Mouse (Mus musculus) kidney, embryonic 15.5 days (tissue): ENCODE data around the gene Inpp5f. TPM values are rescaled to one million over a fixed set of nuclear protein-coding genes. Genes with fewer than 3 reads are reported as not detected.
"Not testable (repeated sequence)": the region's sequence is repeated elsewhere in the genome, so short reads cannot be mapped to it uniquely, and the experiment has no call there.

ENCODE experiments used
- ATAC-seq: fragments of 200-750 bp; cut with Nextera tagmentation; replicated peaks from 2 replicates; pipeline ENCODE4 v1.8.0; 2017; ENCODE audit warnings: moderate TSS enrichment; ENCODE audit not compliant: low FRiP score
- H3K27ac ChIP-seq: fragments of 300-500 bp; sonication (generic); 2 replicates; pipeline ENCODE4 v1.5.1; 2015; ENCODE audit warnings: mild to moderate bottlenecking, inconsistent platforms
- H3K27me3 ChIP-seq: fragments of 300-500 bp; sonication (generic); 2 replicates; pipeline ENCODE4 v1.6.1; 2015; ENCODE audit warnings: inconsistent platforms
- H3K36me3 ChIP-seq: fragments of 300-500 bp; sonication (generic); 2 replicates; pipeline ENCODE4 v1.6.1; 2015; ENCODE audit warnings: inconsistent platforms
- H3K4me1 ChIP-seq: fragments of 300-500 bp; sonication (generic); 2 replicates; pipeline ENCODE4 v1.6.1; 2015; ENCODE audit warnings: inconsistent platforms
- H3K4me2 ChIP-seq: fragments of 300-500 bp; sonication (generic); 2 replicates; pipeline ENCODE4 v1.6.1; 2015; ENCODE audit warnings: moderate library complexity, mild to moderate bottlenecking, inconsistent platforms
- H3K4me3 ChIP-seq: fragments of 300-500 bp; sonication (generic); replicated peaks from 2 replicates; pipeline ENCODE4 v1.5.1; 2015; ENCODE audit warnings: mild to moderate bottlenecking, inconsistent platforms
- H3K9ac ChIP-seq: fragments of 300-500 bp; sonication (generic); 2 replicates; pipeline ENCODE4 v1.6.1; 2015; ENCODE audit warnings: mild to moderate bottlenecking, inconsistent platforms
- H3K9me3 ChIP-seq: fragments of 300-500 bp; sonication (generic); replicated peaks from 2 replicates; pipeline ENCODE4 v1.6.1; 2016; ENCODE audit warnings: inconsistent platforms
- WGBS: fragments of 180-500 bp; shearing (Covaris S2); methylation state at CpG from one replicate; pipeline ENCODE4 v1.1.7; 2015; ENCODE audit warnings: mixed read lengths; 5-methylcytosine and 5-hydroxymethylcytosine counted together
- polyA plus RNA-seq: library from polyadenylated mRNA; unstranded; fragments of >200 nt; fragmentation: Nextera tagmentation; extraction: Ambion mirVana; gene quantifications from 2 replicates; pipeline ENCODE4 v1.2.1, GENCODE M21; 2015

Inpp5f gene
- polyA plus RNA-seq, 1 experiment from 2014 or later, result 25.6 TPM

DNA sequence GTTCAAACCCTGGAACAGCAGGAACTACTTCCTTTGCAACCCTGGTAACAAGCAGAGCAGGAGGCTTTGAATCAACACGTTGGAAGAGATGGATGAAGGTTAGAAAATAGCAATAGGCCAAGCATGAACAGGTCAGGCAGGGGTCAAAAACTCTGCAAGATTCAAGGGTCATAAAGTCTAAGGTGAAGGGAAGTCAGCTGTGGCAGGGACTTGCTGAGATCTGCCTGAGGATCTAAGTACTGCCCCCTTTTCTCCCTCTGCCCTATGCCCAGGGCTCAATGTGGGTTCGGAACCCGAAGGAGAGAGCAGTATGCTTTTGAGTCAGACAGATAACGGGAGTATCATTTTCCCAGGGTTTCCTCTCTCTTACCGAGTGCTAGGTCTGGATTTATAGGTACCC, 9.3 kb upstream of the Inpp5f start:
- Histone ChIP-seq H3K9ac (no peak overlapping the region), H3K27ac (peak overlapping the region; percentile 19; the same call in 1 of the 2 replicates), H3K4me1 (peaks cover 7% of the 10 kb centered on the region; the same call in 1 of the 2 replicates), H3K4me3 (no peak overlapping the region), H3K4me2 (no peak overlapping the region), H3K9me3 (no peaks in the 10 kb centered on the region), H3K36me3 (no peaks in the 10 kb centered on the region), H3K27me3 (no peaks in the 10 kb centered on the region)
- 40% methylated on average over 5 of the region's 5 CpGs for WGBS
- peak; percentile 66; the same call in 1 of the 2 replicates for ATAC-seq

DNA sequence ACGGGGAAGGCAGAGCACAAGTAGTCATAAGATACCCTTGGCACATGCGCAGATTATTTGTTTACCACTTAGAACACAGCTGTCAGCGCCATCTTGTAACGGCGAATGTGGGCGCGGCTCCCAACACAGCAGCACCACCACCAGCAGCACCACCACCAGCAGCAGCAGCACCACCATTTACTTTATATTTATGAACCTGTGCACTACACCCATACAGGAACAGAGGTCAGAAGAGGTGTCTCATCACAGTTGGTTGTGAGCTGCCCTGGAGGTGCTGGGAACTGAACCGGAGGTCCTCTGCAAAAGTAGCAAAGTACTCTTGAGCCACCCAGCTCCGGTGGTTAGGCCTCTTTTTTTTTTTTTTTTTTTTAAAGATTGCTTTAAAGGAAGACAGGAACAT, 1.2 kb upstream of the Inpp5f start:
- ATAC-seq, H3K27ac ChIP-seq, H3K36me3 ChIP-seq, H3K27me3 ChIP-seq, H3K9ac ChIP-seq, H3K4me2 ChIP-seq, H3K4me3 ChIP-seq, H3K9me3 ChIP-seq: not testable (repeated sequence)
- H3K4me1 ChIP-seq, result peaks cover 18% of the 10 kb centered on the region
- 95% methylated on average over 8 of the region's 9 CpGs for WGBS

DNA sequence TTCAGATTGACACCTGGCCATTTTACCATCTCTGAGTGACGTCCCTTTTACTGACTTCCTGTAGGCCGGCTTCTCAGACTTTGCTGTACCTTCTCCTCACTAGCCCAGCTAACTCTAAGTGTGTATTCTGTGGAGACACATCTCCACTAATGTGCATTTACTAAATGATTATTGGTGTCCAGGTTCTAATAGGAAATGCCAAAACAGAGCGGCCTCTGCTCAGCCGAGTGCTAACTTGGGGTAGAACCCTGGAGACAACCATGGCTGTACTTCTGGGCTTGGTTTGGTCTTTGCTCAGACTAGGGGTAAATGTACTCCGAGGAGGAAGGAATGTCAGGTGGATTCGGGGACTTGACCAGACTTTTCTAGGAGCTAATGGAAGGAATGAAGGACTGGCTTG, 638 bp upstream of the Inpp5f start:
- Histone ChIP-seq H3K9ac (peak overlapping the region; percentile 19; the same call in 1 of the 2 replicates), H3K27ac (peak overlapping the region; percentile 76), H3K9me3 (no peaks in the 10 kb centered on the region), H3K4me1 (peaks cover 18% of the 10 kb centered on the region), H3K36me3 (no peaks in the 10 kb centered on the region), H3K27me3 (no peaks in the 10 kb centered on the region), H3K4me2 (peak overlapping the region; percentile 90), H3K4me3 (peak overlapping the region; percentile 65)
- peak; percentile 34; the same call in 1 of the 2 replicates for ATAC-seq
- WGBS, result 91% methylated on average over 6 of the region's 6 CpGs

DNA sequence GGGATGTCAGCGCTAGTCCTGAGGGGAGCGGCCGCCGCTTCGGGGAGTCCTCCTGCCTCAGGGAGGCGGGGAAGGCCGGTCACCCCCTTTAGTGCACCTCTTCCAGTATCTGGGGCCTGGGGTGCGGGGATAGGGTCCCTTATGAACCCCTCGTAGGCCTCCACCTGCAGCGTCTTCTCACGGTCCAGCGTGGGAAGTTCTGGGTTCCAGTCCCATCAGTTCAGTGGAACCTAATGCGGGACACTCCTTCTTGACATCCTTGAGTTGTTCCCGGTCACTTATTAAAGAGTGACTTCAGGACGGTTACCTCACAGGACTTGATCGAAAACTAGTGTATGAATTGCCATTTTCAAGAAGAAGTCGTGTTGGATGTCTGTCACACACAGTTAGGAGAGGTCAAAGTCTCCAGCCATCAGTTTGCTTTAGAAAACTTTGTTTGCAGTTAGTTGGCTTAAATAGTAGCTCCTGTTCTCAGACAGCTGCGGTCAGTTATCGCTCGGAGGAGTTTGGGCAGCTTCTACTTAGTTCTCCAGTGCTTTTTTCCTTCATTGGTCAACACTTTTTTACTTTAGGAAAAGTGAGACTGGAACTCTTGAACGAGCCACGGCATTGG, 777 bp downstream of the Inpp5f start:
- peak; percentile 17; the same call in 1 of the 2 replicates for ATAC-seq
- peaks cover 21% of the 10 kb centered on the region for H3K4me1 ChIP-seq
- H3K27me3 ChIP-seq, result no peaks in the 10 kb centered on the region
- peak overlapping the region; percentile 90 for H3K4me2 ChIP-seq
- peak overlapping the region; percentile 87 for H3K27ac ChIP-seq
- WGBS, result 12% methylated on average over 22 of the region's 22 CpGs
- peak overlapping the region; percentile 84 for H3K9ac ChIP-seq
- H3K36me3 ChIP-seq, result no peaks in the 10 kb centered on the region
- peak overlapping the region; percentile 65 for H3K4me3 ChIP-seq
- H3K9me3 ChIP-seq, result no peaks in the 10 kb centered on the region

DNA sequence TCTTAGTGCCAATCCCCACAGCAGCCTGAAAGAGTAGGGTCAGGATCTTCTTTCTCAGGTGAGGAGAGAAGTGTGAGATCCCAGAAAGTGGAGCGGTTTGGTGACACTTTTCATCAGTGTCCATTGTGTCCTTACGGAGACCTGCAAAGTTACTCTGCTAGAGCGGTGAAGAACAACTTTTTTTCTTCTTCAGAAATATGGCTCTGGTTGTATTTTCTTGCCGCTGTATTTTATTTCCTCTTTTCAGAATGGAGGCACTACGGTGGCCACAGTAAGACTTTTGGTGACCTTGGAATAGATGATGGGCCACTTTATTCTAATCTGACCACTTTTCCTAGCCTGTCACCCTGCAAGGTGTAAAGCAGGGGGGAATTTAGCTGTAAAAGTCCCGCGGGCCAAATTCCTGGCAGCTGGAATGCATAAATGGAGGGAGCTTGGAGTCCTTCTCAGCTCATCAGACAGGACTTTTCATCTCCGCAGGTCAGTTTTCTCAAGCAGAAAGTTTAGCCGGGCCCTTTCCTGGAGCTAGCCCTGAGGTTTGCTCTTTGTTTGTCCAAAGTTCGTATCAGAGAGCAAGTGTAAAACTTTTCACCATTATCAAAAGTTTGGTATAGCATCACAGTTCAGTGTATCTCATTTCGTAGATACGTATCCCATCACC, 1.5 kb downstream of the Inpp5f start:
- Histone ChIP-seq H3K4me2 (peak overlapping the region; percentile 90), H3K27me3 (no peaks in the 10 kb centered on the region), H3K36me3 (no peaks in the 10 kb centered on the region), H3K9me3 (no peaks in the 10 kb centered on the region), H3K9ac (no peak overlapping the region), H3K4me3 (peak overlapping the region; percentile 65), H3K27ac (peak overlapping the region; percentile 87; the same call in 1 of the 2 replicates), H3K4me1 (peaks cover 21% of the 10 kb centered on the region)
- WGBS, result 58% methylated on average over 12 of the region's 12 CpGs
- no peak for ATAC-seq

DNA sequence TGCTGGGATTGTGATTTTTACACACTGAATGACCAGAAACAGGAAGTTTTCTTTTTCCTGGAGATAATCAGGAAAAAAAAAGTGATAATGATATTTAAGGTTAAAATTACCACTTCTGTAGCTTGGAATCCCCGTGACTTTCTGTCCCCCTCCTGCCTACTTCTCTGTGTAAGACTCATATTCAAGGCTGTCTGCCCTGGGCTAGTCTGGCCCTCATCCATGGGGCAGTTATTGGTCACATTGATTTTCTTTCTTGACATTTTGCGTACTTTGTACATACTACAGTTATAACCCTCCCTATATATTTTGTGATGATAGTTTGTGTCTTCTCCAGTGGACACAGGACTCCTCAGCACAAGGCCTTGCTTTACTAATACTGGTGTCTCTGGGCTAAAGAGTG, 2.5 kb downstream of the Inpp5f start:
- Histone ChIP-seq H3K4me2 (no peak overlapping the region), H3K27me3 (no peaks in the 10 kb centered on the region), H3K4me1 (peaks cover 21% of the 10 kb centered on the region), H3K9ac (no peak overlapping the region), H3K4me3 (no peak overlapping the region), H3K9me3 (no peaks in the 10 kb centered on the region), H3K27ac (no peak overlapping the region), H3K36me3 (no peaks in the 10 kb centered on the region)
- 88% methylated on average over 2 of the region's 2 CpGs for WGBS
- ATAC-seq, result no peak

DNA sequence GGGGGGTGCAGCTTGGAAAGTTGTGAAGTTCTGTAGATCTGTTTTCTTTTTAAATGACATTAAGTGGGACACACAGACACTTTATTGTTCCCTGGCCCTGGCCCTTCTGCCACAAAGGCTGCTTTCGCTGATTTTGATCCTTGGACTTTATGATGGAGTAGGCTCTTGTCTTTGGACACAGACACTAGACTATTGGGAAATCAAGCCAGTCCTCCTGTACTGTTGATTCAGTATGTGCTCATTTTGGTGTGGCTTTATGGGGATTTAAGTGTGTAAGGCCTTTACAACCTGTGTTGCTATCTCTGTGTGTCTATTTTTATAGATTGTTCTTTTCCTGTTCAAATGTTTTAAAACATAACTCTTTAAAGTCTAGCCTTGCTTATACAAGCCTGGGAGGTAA, 6.5 kb downstream of the Inpp5f start:
- Histone ChIP-seq H3K36me3 (no peaks in the 10 kb centered on the region), H3K4me1 (peaks cover 18% of the 10 kb centered on the region), H3K9ac (no peak overlapping the region), H3K4me2 (no peak overlapping the region), H3K27me3 (no peaks in the 10 kb centered on the region), H3K4me3 (no peak overlapping the region), H3K9me3 (no peaks in the 10 kb centered on the region), H3K27ac (no peak overlapping the region)
- 83% methylated on average over 1 of the region's 1 CpGs for WGBS
- no peak for ATAC-seq

DNA sequence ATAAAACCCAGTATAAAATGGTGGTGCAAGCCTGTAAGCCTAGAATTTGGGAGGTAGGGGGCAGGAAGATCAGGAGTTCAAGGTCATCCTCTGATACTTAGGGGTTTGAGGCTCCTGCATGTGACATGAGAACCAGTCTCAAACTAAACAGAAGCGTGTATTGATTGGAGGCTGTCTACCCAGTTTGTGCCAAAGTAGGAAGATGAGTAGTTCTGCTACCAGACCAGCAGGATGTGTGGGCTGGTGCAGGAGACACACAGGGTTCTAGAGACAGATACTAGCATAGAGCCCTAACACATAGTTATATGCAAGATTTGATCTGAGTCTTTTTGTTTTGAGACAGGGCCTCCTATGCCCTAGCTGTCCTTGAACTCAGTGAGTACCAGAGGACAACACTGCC, 9.1 kb downstream of the Inpp5f start:
- no peak for ATAC-seq
- no peaks in the 10 kb centered on the region for H3K9me3 ChIP-seq
- 87% methylated on average over 1 of the region's 1 CpGs for WGBS
- no peak overlapping the region for H3K4me3 ChIP-seq
- no peaks in the 10 kb centered on the region for H3K36me3 ChIP-seq
- peaks cover 13% of the 10 kb centered on the region for H3K4me1 ChIP-seq
- H3K4me2 ChIP-seq, result no peak overlapping the region
- no peak overlapping the region for H3K27ac ChIP-seq
- no peak overlapping the region for H3K9ac ChIP-seq
- H3K27me3 ChIP-seq, result no peaks in the 10 kb centered on the region

DNA sequence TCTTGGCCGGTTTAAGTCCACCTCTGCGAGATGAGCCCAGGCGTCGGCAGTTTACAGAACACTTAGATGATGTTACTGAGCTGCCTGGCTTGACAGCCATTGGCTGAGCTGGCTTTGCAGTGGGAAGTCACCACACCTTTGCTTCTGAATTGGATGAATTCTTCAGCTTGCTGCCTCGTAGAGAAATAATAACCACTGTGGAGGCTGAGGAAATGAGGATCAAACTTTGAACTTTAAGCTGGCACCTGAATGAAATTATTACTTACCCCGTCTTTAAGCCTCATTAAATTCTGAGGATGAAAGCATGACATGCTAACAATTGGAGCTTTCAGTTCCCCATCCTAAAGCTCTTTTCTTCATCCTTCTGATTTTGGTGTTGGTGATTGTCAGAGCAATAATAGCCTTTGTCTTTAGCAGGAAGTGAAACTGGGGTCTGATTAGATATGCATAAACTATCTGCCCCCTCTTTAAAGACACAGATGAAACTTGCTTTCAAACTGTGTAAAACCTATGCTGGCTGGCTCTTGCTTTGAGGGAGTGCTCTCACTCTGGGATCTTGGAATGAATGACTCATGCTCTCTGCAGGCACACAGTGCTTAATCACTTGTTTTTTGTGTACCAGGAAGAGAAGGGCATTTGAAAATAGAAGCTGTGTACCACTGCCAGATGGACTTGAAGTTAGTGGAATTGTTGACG, 11.3 kb downstream of the Inpp5f start:
- Histone ChIP-seq H3K9ac (no peak overlapping the region), H3K27ac (peak overlapping the region; percentile 66; the same call in 1 of the 2 replicates), H3K4me3 (no peak overlapping the region), H3K27me3 (no peaks in the 10 kb centered on the region), H3K4me1 (peaks cover 14% of the 10 kb centered on the region), H3K4me2 (no peak overlapping the region), H3K9me3 (no peaks in the 10 kb centered on the region), H3K36me3 (no peaks in the 10 kb centered on the region)
- 55% methylated on average over 7 of the region's 7 CpGs for WGBS
- no peak for ATAC-seq

GRCm38 (mm10) chr7:128622994-128623393, 11.9 kb downstream of the Inpp5f start:
- H3K9me3 ChIP-seq, result no peaks in the 10 kb centered on the region
- no peak for ATAC-seq
- no peak overlapping the region for H3K4me3 ChIP-seq
- H3K27ac ChIP-seq, result no peak overlapping the region
- H3K4me1 ChIP-seq, result peaks cover 14% of the 10 kb centered on the region
- no peak overlapping the region for H3K9ac ChIP-seq
- no peaks in the 10 kb centered on the region for H3K36me3 ChIP-seq
- no peak overlapping the region for H3K4me2 ChIP-seq
- WGBS, result 77% methylated on average over 2 of the region's 2 CpGs
- no peaks in the 10 kb centered on the region for H3K27me3 ChIP-seq

DNA sequence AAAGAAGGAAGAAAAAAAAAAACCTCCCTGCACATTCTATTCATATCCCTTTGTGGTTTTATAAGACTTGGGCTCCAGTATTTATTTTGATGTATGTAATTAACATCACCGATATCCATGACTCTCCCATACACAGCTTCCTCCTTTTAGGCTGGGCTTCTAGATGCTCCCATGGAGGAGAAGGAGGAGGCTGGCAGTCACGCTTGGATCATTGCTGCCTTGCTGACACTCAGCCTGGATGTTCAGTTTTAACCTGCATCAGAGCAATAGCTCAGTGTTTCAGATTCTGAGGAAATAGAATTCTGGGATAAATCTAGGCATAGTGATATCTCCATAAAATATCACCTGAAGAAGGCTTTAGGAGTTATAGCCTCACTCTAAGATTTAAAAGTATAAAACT, 14.3 kb downstream of the Inpp5f start:
- H3K27ac ChIP-seq, result no peak overlapping the region
- H3K4me1 ChIP-seq, result peaks cover 21% of the 10 kb centered on the region
- H3K36me3 ChIP-seq, result no peaks in the 10 kb centered on the region
- no peak overlapping the region for H3K4me3 ChIP-seq
- no peaks in the 10 kb centered on the region for H3K9me3 ChIP-seq
- H3K27me3 ChIP-seq, result no peaks in the 10 kb centered on the region
- H3K4me2 ChIP-seq, result no peak overlapping the region
- ATAC-seq, result no peak
- H3K9ac ChIP-seq, result no peak overlapping the region
- WGBS, result 94% methylated on average over 2 of the region's 2 CpGs

- no peaks in the 10 kb centered on the region for H3K9me3 ChIP-seq
- H3K36me3 ChIP-seq, result no peaks in the 10 kb centered on the region
- WGBS, result 66% methylated on average over 5 of the region's 5 CpGs
- peak overlapping the region; percentile 68 for H3K27ac ChIP-seq
- H3K4me2 ChIP-seq, result no peak overlapping the region
- no peak overlapping the region for H3K4me3 ChIP-seq
- peaks cover 21% of the 10 kb centered on the region for H3K4me1 ChIP-seq
- H3K9ac ChIP-seq, result no peak overlapping the region
- no peaks in the 10 kb centered on the region for H3K27me3 ChIP-seq
- ATAC-seq, result no peak
Measured at GRCm38 (mm10) chr7:128626601-128627000, 15.5 kb downstream of the Inpp5f start.
